Mouse (Mus musculus): ENCODE data around the gene Trim24.

Gene Trim24

GRCm38 (mm10) chr6:37863961-37864730 lies 6.5 kb upstream of the Trim24 start:
- DNase-seq (ENCODE audit: low read depth, low spot score) = no peak

- peak; percentile 34 for DNase-seq (ENCODE audit: low read depth, low spot score)
These were observed 683 bp downstream of the Trim24 start for GRCm38 (mm10) chr6:37871137-37871851.

- DNase-seq (ENCODE audit: low read depth, low spot score) = no peak
These were observed 2.2 kb downstream of the Trim24 start for GRCm38 (mm10) chr6:37872861-37873260.

GRCm38 (mm10) chr6:37873731-37874130 lies 3.1 kb downstream of the Trim24 start:
- no peak for DNase-seq (ENCODE audit: low read depth, low spot score)

- no peak for DNase-seq (ENCODE audit: low read depth, low spot score)
These were observed 7.6 kb downstream of the Trim24 start for GRCm38 (mm10) chr6:37878206-37878605.

- no peak for DNase-seq (ENCODE audit: low read depth, low spot score)
These were observed 10.0 kb downstream of the Trim24 start for GRCm38 (mm10) chr6:37880586-37880985.

- no peak for DNase-seq (ENCODE audit: low read depth, low spot score)
These were observed 23.0 kb downstream of the Trim24 start for GRCm38 (mm10) chr6:37893586-37893985.

- no peak for DNase-seq (ENCODE audit: low read depth, low spot score)
These were observed 25.2 kb downstream of the Trim24 start for GRCm38 (mm10) chr6:37895646-37896435.

- no peak for DNase-seq (ENCODE audit: low read depth, low spot score)
These were observed 29.6 kb downstream of the Trim24 start for GRCm38 (mm10) chr6:37900221-37900620.

- no peak for DNase-seq (ENCODE audit: low read depth, low spot score)
These were observed 31.2 kb downstream of the Trim24 start for GRCm38 (mm10) chr6:37901791-37902190.

GRCm38 (mm10) chr6:37903810-37904209 lies 33.2 kb downstream of the Trim24 start:
- no peak for DNase-seq (ENCODE audit: low read depth, low spot score)

GRCm38 (mm10) chr6:37913525-37913924 lies 42.9 kb downstream of the Trim24 start:
- DNase-seq (ENCODE audit: low read depth, low spot score) = no peak

GRCm38 (mm10) chr6:37925104-37925503 lies 54.5 kb downstream of the Trim24 start:
- DNase-seq (ENCODE audit: low read depth, low spot score) = no peak

- no peak for DNase-seq (ENCODE audit: low read depth, low spot score)
These were observed 56.1 kb downstream of the Trim24 start for GRCm38 (mm10) chr6:37926751-37927150.

GRCm38 (mm10) chr6:37936498-37936897 lies 65.9 kb downstream of the Trim24 start:
- DNase-seq (ENCODE audit: low read depth, low spot score) = no peak

GRCm38 (mm10) chr6:37951306-37951705 lies 80.7 kb downstream of the Trim24 start:
- DNase-seq (ENCODE audit: low read depth, low spot score) = no peak

GRCm38 (mm10) chr6:37967386-37967785 lies 96.8 kb downstream of the Trim24 start:
- no peak for DNase-seq (ENCODE audit: low read depth, low spot score)

- peak; percentile 17 for DNase-seq (ENCODE audit: low read depth, low spot score)
These were observed 136.8 kb downstream of the Trim24 start for GRCm38 (mm10) chr6:38007459-38007858.

- no peak for DNase-seq (ENCODE audit: low read depth, low spot score)
These were observed 142.2 kb downstream of the Trim24 start for GRCm38 (mm10) chr6:38012829-38013228.

Data from c-Kit-negative CD71-positive TER-119-positive erythroid progenitor cells, embryonic 14.5 days (primary cell).